Mouse (Mus musculus): ENCODE results near the gene Agtpbp1. TPM values are rescaled to one million over a fixed set of nuclear protein-coding genes. Genes with fewer than 3 reads are reported as not detected.
A peak's percentile ranks its signal among the peaks of the same experiment; 100 is the strongest.

The Agtpbp1 gene
- 17.8 and 19.3 TPM in 2 replicates for polyA plus RNA-seq (2015; fragmentation: Nextera tagmentation; extraction: Ambion mirVana)

DNA sequence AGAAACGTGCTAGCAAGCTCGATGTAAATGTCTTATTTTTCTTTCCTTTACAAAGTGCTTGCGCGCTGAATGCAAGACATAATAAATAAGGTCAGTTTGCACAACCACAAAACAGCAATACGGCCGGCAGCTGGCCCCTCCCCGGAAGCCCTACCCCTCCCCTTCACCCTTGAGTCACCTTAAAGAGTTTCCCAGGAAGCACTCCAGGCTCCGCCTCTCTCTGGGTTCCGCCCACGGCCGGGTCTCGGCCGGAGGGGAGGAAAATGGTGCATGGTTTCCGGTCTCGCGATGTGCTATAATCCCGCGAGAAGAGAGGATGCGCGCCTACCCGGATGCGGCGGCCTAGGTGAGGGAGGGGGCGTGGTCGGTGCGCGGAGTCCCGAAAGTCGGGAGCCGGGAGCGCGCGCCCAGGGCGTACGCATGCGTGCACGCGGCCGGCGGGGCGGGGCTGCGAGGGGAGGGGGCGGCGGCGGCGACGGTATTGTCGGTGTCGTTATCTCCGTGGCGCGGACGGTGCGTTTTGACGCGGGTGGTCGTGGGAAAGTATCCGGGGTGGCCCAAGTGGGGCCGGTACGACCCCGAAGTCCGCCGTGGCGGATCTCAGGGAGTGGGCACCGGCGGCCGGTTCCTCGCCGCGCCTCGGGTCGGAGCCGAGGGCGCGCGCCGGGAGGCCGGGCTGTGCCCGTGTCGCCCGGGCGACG, at the start of gene Agtpbp1, which contains the start of gene Naa35:
Gene Agtpbp1 (minus strand): TSS at position 281 of the 701 bp plus-strand sequence.
Gene Naa35 (plus strand): TSS at position 313 of the 701 bp plus-strand sequence.
- Histone ChIP-seq H3K4me1 (replicated peaks; ENCODE audit: control insufficient read depth, insufficient read depth, low read length) (peaks cover 21% of the 10 kb centered on the region), H3K27ac (ENCODE audit: low read length) (peak within 1 kb of the TSS; percentile 78), H3K4me2 (ENCODE audit: low read depth, low read length) (peak within 1 kb of the TSS; percentile 98), H3K9me3 (ENCODE audit: control insufficient read depth, low read length) (no peaks in the 10 kb centered on the region), H3K9ac (ENCODE audit: low read length) (peak within 1 kb of the TSS; percentile 91), H3K4me3 (ENCODE audit: low read length) (peak within 1 kb of the TSS; percentile 97), H3K27me3 (ENCODE audit: control insufficient read depth, insufficient read depth, low read depth, low read length) (no peaks in the 10 kb centered on the region), H3K36me3 (ENCODE audit: control insufficient read depth, insufficient read depth, low read length) (no peaks in the 10 kb centered on the region)
- peak; percentile 98 for ATAC-seq (ENCODE audit: low read depth)
- WGBS = under 1% methylated on average over 77 of the region's 83 CpGs

DNA sequence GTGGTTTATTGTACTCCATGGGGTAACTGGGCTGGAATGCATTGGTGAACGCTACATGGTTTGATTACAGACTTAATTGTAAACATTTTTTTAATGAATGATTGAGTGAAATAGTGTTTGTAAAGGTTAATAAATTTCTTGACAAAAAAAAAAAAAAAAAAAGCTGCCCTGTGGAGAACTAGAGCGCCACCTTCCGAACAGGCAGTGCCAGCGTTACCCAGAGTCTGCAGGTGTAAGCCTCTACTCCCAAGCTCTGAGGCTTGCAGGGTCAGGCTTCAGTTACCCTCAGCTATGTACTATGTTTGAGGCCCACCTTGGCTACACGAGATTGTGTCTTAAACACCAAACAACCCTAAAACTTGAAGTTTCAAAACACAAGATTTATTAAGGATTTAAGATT, 49.6 kb upstream of the Agtpbp1 start:
- Histone ChIP-seq H3K27me3 (ENCODE audit: control insufficient read depth, insufficient read depth, low read depth, low read length) (no peaks in the 10 kb centered on the region), H3K9ac (ENCODE audit: low read length) (no peak overlapping the region), H3K27ac (ENCODE audit: low read length) (no peak overlapping the region), H3K36me3 (ENCODE audit: control insufficient read depth, insufficient read depth, low read length) (peaks cover 50% of the 10 kb centered on the region), H3K9me3 (ENCODE audit: control insufficient read depth, low read length) (no peaks in the 10 kb centered on the region), H3K4me2 (ENCODE audit: low read depth, low read length) (no peak overlapping the region), H3K4me1 (replicated peaks; ENCODE audit: control insufficient read depth, insufficient read depth, low read length) (no peaks in the 10 kb centered on the region), H3K4me3 (ENCODE audit: low read length) (no peak overlapping the region)
- no peak for ATAC-seq (ENCODE audit: low read depth)
- WGBS = 71% methylated on average over 5 of the region's 5 CpGs

DNA sequence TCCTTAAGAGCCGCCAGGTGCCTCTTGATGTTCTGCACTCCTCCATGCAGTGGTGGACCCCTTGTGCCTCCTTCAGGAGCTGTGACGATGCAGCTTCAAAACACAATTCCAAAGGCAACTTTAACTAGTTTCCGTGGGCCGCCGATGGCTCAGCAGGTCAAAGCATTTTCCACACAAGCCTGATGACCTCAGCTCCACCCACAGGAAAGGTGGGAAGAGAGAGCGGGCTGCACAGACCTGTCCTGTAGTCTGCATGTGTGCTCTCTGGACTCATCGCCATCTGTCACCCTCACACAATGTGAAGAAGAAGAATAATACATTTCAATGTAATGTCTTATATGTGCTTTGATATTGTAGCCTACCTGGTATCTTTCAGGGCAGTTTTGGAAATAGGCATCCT, 41.7 kb upstream of the Agtpbp1 start:
- H3K4me3 ChIP-seq (ENCODE audit: low read length) = no peak overlapping the region
- H3K4me2 ChIP-seq (ENCODE audit: low read depth, low read length) = no peak overlapping the region
- WGBS = 86% methylated on average over 7 of the region's 7 CpGs
- H3K4me1 ChIP-seq (replicated peaks; ENCODE audit: control insufficient read depth, insufficient read depth, low read length) = no peaks in the 10 kb centered on the region
- no peaks in the 10 kb centered on the region for H3K9me3 ChIP-seq (ENCODE audit: control insufficient read depth, low read length)
- H3K36me3 ChIP-seq (ENCODE audit: control insufficient read depth, insufficient read depth, low read length) = peaks cover 41% of the 10 kb centered on the region
- H3K27me3 ChIP-seq (ENCODE audit: control insufficient read depth, insufficient read depth, low read depth, low read length) = no peaks in the 10 kb centered on the region
- ATAC-seq (ENCODE audit: low read depth) = no peak
- no peak overlapping the region for H3K9ac ChIP-seq (ENCODE audit: low read length)
- no peak overlapping the region for H3K27ac ChIP-seq (ENCODE audit: low read length)

DNA sequence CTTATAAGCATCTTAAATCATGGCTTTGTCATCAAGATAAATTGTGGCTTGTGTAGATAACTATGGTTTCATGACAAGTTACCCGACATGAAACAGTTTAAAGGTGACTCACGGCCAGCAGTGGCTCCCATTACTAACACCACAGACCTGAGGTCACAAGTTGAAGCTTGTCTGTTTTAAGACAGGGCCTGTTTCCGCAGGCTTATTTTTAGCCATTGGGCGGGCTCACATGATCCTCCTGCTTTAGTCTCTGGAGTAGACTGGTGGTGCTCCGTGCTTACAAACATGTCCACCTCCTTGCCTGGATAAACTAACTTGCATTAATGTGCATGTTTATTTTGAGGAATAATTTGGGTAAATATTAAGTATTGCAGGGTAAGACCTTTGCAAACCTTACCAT, 39.9 kb upstream of the Agtpbp1 start:
- Histone ChIP-seq H3K4me3 (ENCODE audit: low read length) (no peak overlapping the region), H3K27me3 (ENCODE audit: control insufficient read depth, insufficient read depth, low read depth, low read length) (no peaks in the 10 kb centered on the region), H3K9me3 (ENCODE audit: control insufficient read depth, low read length) (no peaks in the 10 kb centered on the region), H3K4me2 (ENCODE audit: low read depth, low read length) (no peak overlapping the region), H3K4me1 (replicated peaks; ENCODE audit: control insufficient read depth, insufficient read depth, low read length) (no peaks in the 10 kb centered on the region), H3K9ac (ENCODE audit: low read length) (no peak overlapping the region), H3K27ac (ENCODE audit: low read length) (no peak overlapping the region), H3K36me3 (ENCODE audit: control insufficient read depth, insufficient read depth, low read length) (peaks cover 41% of the 10 kb centered on the region)
- 78% methylated on average over 5 of the region's 5 CpGs for WGBS
- ATAC-seq (ENCODE audit: low read depth) = no peak

DNA sequence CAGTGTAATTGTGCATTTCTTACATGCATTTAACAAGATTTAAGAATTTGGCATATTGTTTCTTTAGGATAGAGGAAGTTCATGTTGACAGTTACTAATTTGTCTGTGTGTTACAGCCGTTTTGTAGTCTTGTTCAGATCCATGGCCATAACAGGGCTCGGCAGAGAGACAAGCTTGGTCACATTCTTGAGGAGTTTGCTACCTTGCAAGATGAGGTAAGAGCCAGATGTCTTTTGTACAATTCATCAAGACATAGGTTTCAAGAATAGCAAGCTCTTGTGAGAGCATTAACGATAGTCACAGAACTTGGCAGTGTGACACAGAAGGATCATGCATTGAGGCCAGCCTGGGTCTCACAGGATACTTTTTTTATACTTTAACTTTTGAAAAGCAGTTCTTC, 39.4 kb upstream of the Agtpbp1 start:
- 60% methylated on average over 3 of the region's 3 CpGs for WGBS
- no peak overlapping the region for H3K4me2 ChIP-seq (ENCODE audit: low read depth, low read length)
- H3K27ac ChIP-seq (ENCODE audit: low read length) = no peak overlapping the region

DNA sequence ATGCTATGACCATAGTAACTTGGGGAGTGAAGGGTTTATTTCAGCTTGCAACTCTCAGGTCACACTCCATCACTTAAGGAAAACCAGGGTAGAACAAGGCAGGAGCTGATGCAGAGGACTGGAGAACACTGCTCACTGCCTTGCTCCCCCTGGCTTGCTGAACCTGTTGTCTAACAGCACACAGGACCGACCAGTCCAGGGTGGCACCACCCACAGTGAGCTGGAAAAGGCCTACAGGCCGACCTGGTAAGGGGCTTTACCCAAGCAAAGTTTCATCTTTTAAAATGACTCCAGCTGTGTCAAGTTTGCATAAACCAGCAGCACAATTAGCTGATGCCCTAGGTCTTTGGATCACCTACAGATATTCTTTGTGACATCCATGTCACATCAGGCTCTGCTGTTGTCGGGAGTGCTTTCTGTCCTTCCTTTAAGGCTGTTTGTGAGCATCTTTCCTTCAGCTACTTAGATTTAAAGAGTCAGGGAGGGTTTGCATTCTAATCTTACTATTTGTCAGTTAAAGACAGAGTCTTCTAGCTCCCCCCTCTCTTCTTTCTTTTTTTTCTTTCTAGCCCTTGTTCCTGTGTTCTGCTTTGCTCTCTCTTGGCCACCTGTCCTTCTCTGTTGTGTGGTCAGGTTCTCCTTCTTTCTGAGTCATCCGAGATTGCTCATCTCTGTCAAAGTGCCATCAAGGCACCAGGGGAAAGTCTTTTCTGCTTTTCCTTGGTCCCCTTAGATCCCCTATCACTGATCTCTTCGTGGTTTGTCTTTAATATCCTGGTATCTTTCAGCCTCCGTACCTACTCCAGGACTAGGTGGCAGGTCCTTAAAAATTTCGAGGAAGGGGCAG, 36.8 kb upstream of the Agtpbp1 start:
- Histone ChIP-seq H3K9me3 (ENCODE audit: control insufficient read depth, low read length) (no peaks in the 10 kb centered on the region), H3K4me3 (ENCODE audit: low read length) (no peak overlapping the region), H3K4me1 (replicated peaks; ENCODE audit: control insufficient read depth, insufficient read depth, low read length) (no peaks in the 10 kb centered on the region), H3K27me3 (ENCODE audit: control insufficient read depth, insufficient read depth, low read depth, low read length) (no peaks in the 10 kb centered on the region), H3K27ac (ENCODE audit: low read length) (no peak overlapping the region), H3K36me3 (ENCODE audit: control insufficient read depth, insufficient read depth, low read length) (peaks cover 41% of the 10 kb centered on the region), H3K9ac (ENCODE audit: low read length) (no peak overlapping the region), H3K4me2 (ENCODE audit: low read depth, low read length) (no peak overlapping the region)
- ATAC-seq (ENCODE audit: low read depth) = no peak
- 85% methylated on average over 7 of the region's 7 CpGs for WGBS

More for the DNA sequence above, 39.4 kb upstream of the Agtpbp1 start:
- H3K4me1 ChIP-seq (replicated peaks; ENCODE audit: control insufficient read depth, insufficient read depth, low read length) = no peaks in the 10 kb centered on the region
- no peaks in the 10 kb centered on the region for H3K27me3 ChIP-seq (ENCODE audit: control insufficient read depth, insufficient read depth, low read depth, low read length)
- no peak for ATAC-seq (ENCODE audit: low read depth)
- H3K36me3 ChIP-seq (ENCODE audit: control insufficient read depth, insufficient read depth, low read length) = peaks cover 39% of the 10 kb centered on the region
- H3K4me3 ChIP-seq (ENCODE audit: low read length) = no peak overlapping the region
- H3K9ac ChIP-seq (ENCODE audit: low read length) = no peak overlapping the region
- H3K9me3 ChIP-seq (ENCODE audit: control insufficient read depth, low read length) = no peaks in the 10 kb centered on the region

DNA sequence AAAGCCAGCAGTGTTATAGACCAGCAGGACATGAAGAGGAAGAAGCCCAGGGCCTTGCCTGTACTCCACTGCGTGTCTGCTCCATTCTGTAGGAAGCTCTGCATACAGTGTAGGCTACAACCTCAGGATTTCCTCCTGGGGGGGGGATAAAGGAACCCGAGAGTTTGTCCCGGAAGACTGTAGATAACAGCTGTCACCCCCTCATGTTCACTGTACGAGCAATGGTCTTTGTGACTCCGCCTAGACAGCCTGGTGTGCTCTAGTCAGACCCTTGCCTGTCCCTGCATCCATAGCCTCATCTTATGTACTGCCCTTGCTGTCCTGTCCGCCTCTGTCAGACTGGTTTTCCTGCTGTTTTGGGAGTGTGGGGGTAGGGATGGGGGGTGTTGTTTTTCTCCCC, 33.4 kb upstream of the Agtpbp1 start:
- ATAC-seq (ENCODE audit: low read depth) = no peak
- WGBS = 74% methylated on average over 6 of the region's 6 CpGs
- Histone ChIP-seq H3K36me3 (ENCODE audit: control insufficient read depth, insufficient read depth, low read length) (peaks cover 29% of the 10 kb centered on the region), H3K4me3 (ENCODE audit: low read length) (no peak overlapping the region), H3K4me2 (ENCODE audit: low read depth, low read length) (no peak overlapping the region), H3K27ac (ENCODE audit: low read length) (no peak overlapping the region), H3K4me1 (replicated peaks; ENCODE audit: control insufficient read depth, insufficient read depth, low read length) (no peaks in the 10 kb centered on the region), H3K27me3 (ENCODE audit: control insufficient read depth, insufficient read depth, low read depth, low read length) (no peaks in the 10 kb centered on the region), H3K9me3 (ENCODE audit: control insufficient read depth, low read length) (no peaks in the 10 kb centered on the region), H3K9ac (ENCODE audit: low read length) (no peak overlapping the region)

DNA sequence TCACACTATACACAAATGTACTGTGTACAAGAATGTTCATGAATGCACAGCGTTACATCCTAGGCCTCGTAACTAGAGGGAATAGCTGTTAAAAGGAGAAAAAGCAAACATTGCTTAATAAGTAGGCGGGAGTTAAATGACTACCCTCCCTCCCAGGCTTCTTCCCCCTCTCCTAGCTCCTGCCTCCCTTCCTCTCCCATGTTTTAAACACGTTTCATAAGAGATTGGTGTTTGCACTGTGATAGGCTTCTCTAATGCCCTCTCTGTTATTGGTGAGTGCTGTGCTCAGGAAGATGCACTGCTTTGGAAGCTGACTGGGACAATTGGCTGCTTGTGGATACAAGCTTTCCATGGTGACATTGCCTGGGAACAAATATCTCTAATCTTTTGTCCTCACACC, 30.5 kb upstream of the Agtpbp1 start:
- Histone ChIP-seq H3K4me2 (ENCODE audit: low read depth, low read length) (no peak overlapping the region), H3K4me1 (replicated peaks; ENCODE audit: control insufficient read depth, insufficient read depth, low read length) (no peaks in the 10 kb centered on the region), H3K9ac (ENCODE audit: low read length) (no peak overlapping the region), H3K36me3 (ENCODE audit: control insufficient read depth, insufficient read depth, low read length) (peaks cover 27% of the 10 kb centered on the region), H3K27ac (ENCODE audit: low read length) (no peak overlapping the region), H3K27me3 (ENCODE audit: control insufficient read depth, insufficient read depth, low read depth, low read length) (no peaks in the 10 kb centered on the region), H3K9me3 (ENCODE audit: control insufficient read depth, low read length) (no peaks in the 10 kb centered on the region), H3K4me3 (ENCODE audit: low read length) (no peak overlapping the region)
- 56% methylated on average over 4 of the region's 4 CpGs for WGBS
- ATAC-seq (ENCODE audit: low read depth) = 0 out of 2 replicates have a peak, but pooled peaks have one; percentile 10

DNA sequence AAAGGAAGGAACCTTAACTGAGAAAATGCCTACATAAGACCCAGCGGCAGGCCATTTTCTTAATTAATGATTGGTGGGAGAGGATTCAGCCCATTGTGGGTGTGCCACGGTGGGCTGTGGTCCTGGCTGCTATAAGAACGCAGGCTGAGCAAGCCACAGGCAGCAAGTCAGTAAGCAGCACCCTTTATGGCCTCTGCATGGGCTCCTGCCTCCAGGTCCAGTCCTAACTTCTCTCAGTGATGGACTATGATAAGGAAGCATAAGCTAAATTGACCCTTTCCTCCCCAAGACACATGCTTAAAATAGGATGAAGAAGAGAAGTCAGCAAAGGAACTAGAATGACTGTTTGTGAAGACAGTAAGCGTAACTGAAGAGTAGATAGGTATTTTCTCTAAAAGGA, 30.1 kb upstream of the Agtpbp1 start:
- H3K27me3 ChIP-seq (ENCODE audit: control insufficient read depth, insufficient read depth, low read depth, low read length) = no peaks in the 10 kb centered on the region
- H3K36me3 ChIP-seq (ENCODE audit: control insufficient read depth, insufficient read depth, low read length) = peaks cover 24% of the 10 kb centered on the region
- H3K4me1 ChIP-seq (replicated peaks; ENCODE audit: control insufficient read depth, insufficient read depth, low read length) = no peaks in the 10 kb centered on the region
- no peak overlapping the region for H3K27ac ChIP-seq (ENCODE audit: low read length)
- no peak overlapping the region for H3K4me2 ChIP-seq (ENCODE audit: low read depth, low read length)
- H3K4me3 ChIP-seq (ENCODE audit: low read length) = no peak overlapping the region
- ATAC-seq (ENCODE audit: low read depth) = no peak
- WGBS = 91% methylated on average over 4 of the region's 4 CpGs
- no peak overlapping the region for H3K9ac ChIP-seq (ENCODE audit: low read length)
- H3K9me3 ChIP-seq (ENCODE audit: control insufficient read depth, low read length) = no peaks in the 10 kb centered on the region

Data from lung, embryonic 16.5 days (tissue).